Mouse (Mus musculus): ENCODE results near the gene Negr1.

The Negr1 gene

GRCm38 (mm10) chr3:156690059-156690605, 128.5 kb downstream of the Negr1 start:
- DNase-seq (ENCODE audit: low read depth) = no peak

- no peak for DNase-seq (ENCODE audit: low read depth)
These were observed 137.1 kb downstream of the Negr1 start for GRCm38 (mm10) chr3:156698687-156699086.

GRCm38 (mm10) chr3:156703241-156703640, 141.6 kb downstream of the Negr1 start:
- no peak for DNase-seq (ENCODE audit: low read depth)

- DNase-seq (ENCODE audit: low read depth) = no peak
These were observed 148.6 kb downstream of the Negr1 start for GRCm38 (mm10) chr3:156710240-156710639.

- DNase-seq (ENCODE audit: low read depth) = no peak
These were observed 149.1 kb downstream of the Negr1 start for GRCm38 (mm10) chr3:156710693-156711092.

- no peak for DNase-seq (ENCODE audit: low read depth)
These were observed 174.7 kb downstream of the Negr1 start for GRCm38 (mm10) chr3:156736335-156736734.

- DNase-seq (ENCODE audit: low read depth) = no peak
These were observed 177.9 kb downstream of the Negr1 start for GRCm38 (mm10) chr3:156739529-156739928.

GRCm38 (mm10) chr3:156743266-156743665, 181.7 kb downstream of the Negr1 start:
- no peak for DNase-seq (ENCODE audit: low read depth)

- no peak for DNase-seq (ENCODE audit: low read depth)
These were observed 183.7 kb downstream of the Negr1 start for GRCm38 (mm10) chr3:156745218-156745770.

GRCm38 (mm10) chr3:156747456-156747855, 185.9 kb downstream of the Negr1 start:
- no peak for DNase-seq (ENCODE audit: low read depth)

GRCm38 (mm10) chr3:156753780-156754373, 192.3 kb downstream of the Negr1 start:
- DNase-seq (ENCODE audit: low read depth) = no peak

- DNase-seq (ENCODE audit: low read depth) = no peak
These were observed 193.4 kb downstream of the Negr1 start for GRCm38 (mm10) chr3:156754790-156755530.

- DNase-seq (ENCODE audit: low read depth) = no peak
These were observed 203.4 kb downstream of the Negr1 start for GRCm38 (mm10) chr3:156765015-156765414.

GRCm38 (mm10) chr3:156766171-156766845, 204.7 kb downstream of the Negr1 start:
- no peak for DNase-seq (ENCODE audit: low read depth)

GRCm38 (mm10) chr3:156771626-156772025, 210.0 kb downstream of the Negr1 start:
- DNase-seq (ENCODE audit: low read depth) = no peak

- DNase-seq (ENCODE audit: low read depth) = no peak
These were observed 210.5 kb downstream of the Negr1 start for GRCm38 (mm10) chr3:156772057-156772456.

- no peak for DNase-seq (ENCODE audit: low read depth)
These were observed 222.8 kb downstream of the Negr1 start for GRCm38 (mm10) chr3:156784309-156784852.

GRCm38 (mm10) chr3:156786355-156786754, 224.8 kb downstream of the Negr1 start:
- DNase-seq (ENCODE audit: low read depth) = no peak

GRCm38 (mm10) chr3:156791234-156791633, 229.6 kb downstream of the Negr1 start:
- no peak for DNase-seq (ENCODE audit: low read depth)

GRCm38 (mm10) chr3:156792743-156793142, 231.1 kb downstream of the Negr1 start:
- DNase-seq (ENCODE audit: low read depth) = no peak

GRCm38 (mm10) chr3:156794091-156794490, 232.5 kb downstream of the Negr1 start:
- no peak for DNase-seq (ENCODE audit: low read depth)

- DNase-seq (ENCODE audit: low read depth) = no peak
These were observed 233.0 kb downstream of the Negr1 start for GRCm38 (mm10) chr3:156794610-156795009.
